Mouse (Mus musculus): ENCODE data around the gene Slc39a11. TPM values are rescaled to one million over a fixed set of nuclear protein-coding genes. Genes with fewer than 3 reads are reported as not detected.
A peak's percentile ranks its signal among the peaks of the same experiment; 100 is the strongest.

Gene Slc39a11
- polyA plus RNA-seq (2015; fragmentation: Nextera tagmentation; extraction: Ambion mirVana): 23.5 and 25.4 TPM in 2 replicates

GRCm38 (mm10) chr11:113649353-113650210 lies at the start of gene Slc39a11:
Gene Slc39a11, minus strand, starts transcription at chr11:113650079.
- Histone ChIP-seq H3K4me3 (ENCODE audit: low read length) (peak within 1 kb of the TSS; percentile 95), H3K4me1 (ENCODE audit: insufficient read depth, low read length) (peaks cover 41% of the 10 kb centered on the region), H3K4me2 (replicated peaks; ENCODE audit: low read depth, low read length) (peak within 1 kb of the TSS; percentile 80), H3K27ac (ENCODE audit: low read length) (peak within 1 kb of the TSS; percentile 84), H3K9ac (replicated peaks; ENCODE audit: low read length) (peak within 1 kb of the TSS; percentile 96), H3K36me3 (ENCODE audit: insufficient read depth, low read length) (peaks cover 28% of the 10 kb centered on the region), H3K27me3 (ENCODE audit: insufficient read depth, low read length) (no peaks in the 10 kb centered on the region), H3K9me3 (ENCODE audit: low read length) (no peaks in the 10 kb centered on the region)
- under 1% methylated on average over 79 of the region's 91 CpGs for WGBS
- peak; percentile 72 for ATAC-seq (ENCODE audit: low FRiP score, low TSS enrichment)

GRCm38 (mm10) chr11:113699643-113700042 lies 49.8 kb upstream of the Slc39a11 start:
- H3K27ac ChIP-seq (ENCODE audit: low read length): no peak overlapping the region
- H3K9ac ChIP-seq (replicated peaks; ENCODE audit: low read length): no peak overlapping the region
- WGBS: 81% methylated on average over 7 of the region's 7 CpGs
- H3K4me1 ChIP-seq (ENCODE audit: insufficient read depth, low read length): peaks cover 5% of the 10 kb centered on the region; the same call in 1 of the 2 replicates
- ATAC-seq (ENCODE audit: low FRiP score, low TSS enrichment): no peak
- no peak overlapping the region for H3K4me2 ChIP-seq (replicated peaks; ENCODE audit: low read depth, low read length)
- no peak overlapping the region for H3K4me3 ChIP-seq (ENCODE audit: low read length)
- peaks cover 15% of the 10 kb centered on the region for H3K36me3 ChIP-seq (ENCODE audit: insufficient read depth, low read length)
- H3K27me3 ChIP-seq (ENCODE audit: insufficient read depth, low read length): no peaks in the 10 kb centered on the region
- peaks cover 7% of the 10 kb centered on the region; the same call in 1 of the 2 replicates for H3K9me3 ChIP-seq (ENCODE audit: low read length)

DNA sequence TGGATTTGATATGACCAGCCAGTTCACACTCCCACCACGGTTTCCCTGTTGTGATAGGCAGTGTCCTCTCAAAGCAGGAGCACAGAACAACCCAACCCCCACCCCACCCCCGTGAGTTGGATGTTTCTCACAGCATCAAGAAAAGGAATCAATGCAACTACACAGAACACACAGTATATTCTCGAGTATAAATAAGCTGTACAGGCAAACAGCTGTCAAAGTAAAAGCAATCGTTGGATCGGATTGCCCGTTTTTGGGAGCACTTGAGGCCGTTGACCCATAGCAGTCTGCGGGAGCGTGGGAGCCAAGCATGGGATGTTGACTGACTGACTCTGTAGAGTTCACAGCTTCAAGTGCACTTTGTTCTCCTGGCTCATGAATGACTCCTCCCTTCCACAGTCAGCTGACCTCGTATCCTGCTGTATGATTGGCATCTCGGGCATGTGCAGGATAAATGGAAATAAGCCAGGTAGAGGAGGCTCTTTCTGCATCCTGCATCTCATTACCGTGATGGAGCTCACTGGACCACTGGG lies 48.2 kb upstream of the Slc39a11 start:
- peak; percentile 78; the same call in 1 of the 2 replicates for ATAC-seq (ENCODE audit: low FRiP score, low TSS enrichment)
- 46% methylated on average over 12 of the region's 12 CpGs for WGBS
- Histone ChIP-seq H3K9me3 (ENCODE audit: low read length) (peaks cover 7% of the 10 kb centered on the region; the same call in 1 of the 2 replicates), H3K4me1 (ENCODE audit: insufficient read depth, low read length) (peaks cover 5% of the 10 kb centered on the region; the same call in 1 of the 2 replicates), H3K9ac (replicated peaks; ENCODE audit: low read length) (no peak overlapping the region), H3K36me3 (ENCODE audit: insufficient read depth, low read length) (peaks cover 19% of the 10 kb centered on the region), H3K27me3 (ENCODE audit: insufficient read depth, low read length) (no peaks in the 10 kb centered on the region), H3K27ac (ENCODE audit: low read length) (no peak overlapping the region), H3K4me3 (ENCODE audit: low read length) (no peak overlapping the region), H3K4me2 (replicated peaks; ENCODE audit: low read depth, low read length) (no peak overlapping the region)

DNA sequence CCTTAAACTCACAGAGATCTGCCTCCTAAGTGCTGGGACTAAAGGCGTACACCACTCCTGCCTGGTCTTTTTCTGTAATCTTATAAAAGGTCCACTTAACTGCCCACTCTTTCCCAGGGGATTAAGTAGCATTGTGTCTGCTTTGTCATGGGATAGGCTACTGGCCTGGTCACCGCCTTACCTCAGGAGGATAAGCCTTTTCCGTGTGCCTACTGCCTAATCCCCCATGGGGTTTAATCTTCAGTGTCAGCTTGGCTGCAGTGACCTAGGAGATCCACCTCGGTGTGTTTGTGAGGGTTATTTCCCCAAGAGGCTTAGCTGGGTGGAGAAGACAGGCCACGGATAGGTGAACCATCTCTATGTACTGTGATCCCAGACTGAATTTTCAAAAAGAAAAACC lies 47.7 kb upstream of the Slc39a11 start:
- WGBS: 73% methylated on average over 5 of the region's 5 CpGs
- no peak overlapping the region for H3K4me2 ChIP-seq (replicated peaks; ENCODE audit: low read depth, low read length)
- H3K4me1 ChIP-seq (ENCODE audit: insufficient read depth, low read length): peaks cover 5% of the 10 kb centered on the region; the same call in 1 of the 2 replicates
- no peak overlapping the region for H3K27ac ChIP-seq (ENCODE audit: low read length)
- H3K27me3 ChIP-seq (ENCODE audit: insufficient read depth, low read length): no peaks in the 10 kb centered on the region
- H3K36me3 ChIP-seq (ENCODE audit: insufficient read depth, low read length): peaks cover 20% of the 10 kb centered on the region
- peaks cover 7% of the 10 kb centered on the region; the same call in 1 of the 2 replicates for H3K9me3 ChIP-seq (ENCODE audit: low read length)
- H3K4me3 ChIP-seq (ENCODE audit: low read length): no peak overlapping the region
- H3K9ac ChIP-seq (replicated peaks; ENCODE audit: low read length): no peak overlapping the region
- no peak for ATAC-seq (ENCODE audit: low FRiP score, low TSS enrichment)

DNA sequence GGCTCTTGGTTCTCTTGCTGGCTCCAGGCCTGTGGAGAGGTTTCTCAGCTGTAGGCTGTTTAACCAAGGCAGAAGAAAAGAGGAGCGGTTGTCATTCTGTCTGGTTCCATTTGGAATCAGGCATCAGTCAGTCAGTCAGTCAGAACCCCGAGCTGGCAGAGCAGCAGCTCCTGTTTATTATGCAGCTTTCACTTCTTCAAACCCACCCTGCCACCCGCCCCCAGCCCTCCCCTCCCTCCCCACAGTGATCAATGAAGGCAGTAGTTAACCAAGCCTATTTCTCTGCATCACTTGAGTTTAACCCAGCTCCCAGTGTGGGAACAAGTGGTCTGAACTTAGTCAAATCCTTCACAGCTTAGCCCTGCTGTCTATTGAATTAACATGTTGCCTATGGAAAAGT lies 42.0 kb upstream of the Slc39a11 start:
- no peaks in the 10 kb centered on the region for H3K27me3 ChIP-seq (ENCODE audit: insufficient read depth, low read length)
- WGBS: 71% methylated on average over 3 of the region's 3 CpGs
- H3K9me3 ChIP-seq (ENCODE audit: low read length): peaks cover 7% of the 10 kb centered on the region; the same call in 1 of the 2 replicates
- H3K27ac ChIP-seq (ENCODE audit: low read length): no peak overlapping the region
- peaks cover 4% of the 10 kb centered on the region; the same call in 1 of the 2 replicates for H3K4me1 ChIP-seq (ENCODE audit: insufficient read depth, low read length)
- ATAC-seq (ENCODE audit: low FRiP score, low TSS enrichment): no peak
- H3K4me2 ChIP-seq (replicated peaks; ENCODE audit: low read depth, low read length): no peak overlapping the region
- H3K4me3 ChIP-seq (ENCODE audit: low read length): no peak overlapping the region
- no peak overlapping the region for H3K9ac ChIP-seq (replicated peaks; ENCODE audit: low read length)
- H3K36me3 ChIP-seq (ENCODE audit: insufficient read depth, low read length): peaks cover 55% of the 10 kb centered on the region

DNA sequence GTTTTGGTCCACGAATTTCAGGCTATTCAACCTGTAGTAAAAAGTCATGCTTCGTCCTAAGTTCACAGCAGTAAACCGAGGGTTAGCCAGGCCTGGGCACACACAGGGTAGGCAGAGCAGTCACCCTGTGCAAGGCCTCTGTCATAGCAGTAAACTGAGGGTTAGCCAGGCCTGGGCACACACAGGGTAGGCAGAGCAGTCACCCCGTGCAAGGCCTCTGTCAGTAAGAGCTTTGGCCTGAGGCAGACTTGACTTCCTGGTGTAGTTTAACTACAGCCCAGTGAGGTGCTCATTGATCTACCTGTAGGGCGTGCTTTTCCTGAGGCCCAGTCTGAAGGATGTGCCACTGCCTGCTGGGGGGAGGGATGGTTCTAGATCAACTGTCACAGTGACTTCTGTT lies 41.4 kb upstream of the Slc39a11 start:
- WGBS: 89% methylated on average over 5 of the region's 5 CpGs
- H3K27ac ChIP-seq (ENCODE audit: low read length): no peak overlapping the region
- ATAC-seq (ENCODE audit: low FRiP score, low TSS enrichment): no peak

DNA sequence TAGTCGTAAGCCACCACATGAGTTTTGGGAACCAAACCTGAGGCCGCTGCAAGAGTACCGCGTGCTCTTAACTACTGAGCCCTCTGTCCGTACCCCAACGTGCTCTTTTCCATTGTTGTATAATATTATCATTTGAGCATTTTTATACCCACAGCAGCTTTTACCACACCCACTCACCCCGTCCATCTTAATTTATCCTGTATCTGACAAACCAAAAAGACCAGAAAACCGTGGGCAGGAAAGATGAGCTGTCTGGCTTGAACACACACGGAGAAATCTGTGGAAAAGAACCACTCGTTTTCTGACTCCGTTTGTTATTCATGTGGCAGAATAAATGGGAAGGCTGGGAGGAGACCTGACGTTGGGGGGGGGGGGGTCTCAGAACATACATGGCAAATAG lies 40.6 kb upstream of the Slc39a11 start:
- H3K27me3 ChIP-seq (ENCODE audit: insufficient read depth, low read length): no peaks in the 10 kb centered on the region
- no peak overlapping the region for H3K4me3 ChIP-seq (ENCODE audit: low read length)
- H3K36me3 ChIP-seq (ENCODE audit: insufficient read depth, low read length): peaks cover 49% of the 10 kb centered on the region
- WGBS: 84% methylated on average over 12 of the region's 12 CpGs
- peaks cover 4% of the 10 kb centered on the region; the same call in 1 of the 2 replicates for H3K9me3 ChIP-seq (ENCODE audit: low read length)
- no peak overlapping the region for H3K27ac ChIP-seq (ENCODE audit: low read length)
- ATAC-seq (ENCODE audit: low FRiP score, low TSS enrichment): no peak
- H3K4me1 ChIP-seq (ENCODE audit: insufficient read depth, low read length): peaks cover 9% of the 10 kb centered on the region
- H3K9ac ChIP-seq (replicated peaks; ENCODE audit: low read length): no peak overlapping the region
- no peak overlapping the region for H3K4me2 ChIP-seq (replicated peaks; ENCODE audit: low read depth, low read length)

More for the DNA sequence above, 41.4 kb upstream of the Slc39a11 start:
- H3K9me3 ChIP-seq (ENCODE audit: low read length): peaks cover 7% of the 10 kb centered on the region; the same call in 1 of the 2 replicates
- peaks cover 55% of the 10 kb centered on the region for H3K36me3 ChIP-seq (ENCODE audit: insufficient read depth, low read length)
- H3K4me2 ChIP-seq (replicated peaks; ENCODE audit: low read depth, low read length): no peak overlapping the region
- H3K9ac ChIP-seq (replicated peaks; ENCODE audit: low read length): no peak overlapping the region
- no peaks in the 10 kb centered on the region for H3K27me3 ChIP-seq (ENCODE audit: insufficient read depth, low read length)
- peaks cover 7% of the 10 kb centered on the region for H3K4me1 ChIP-seq (ENCODE audit: insufficient read depth, low read length)
- H3K4me3 ChIP-seq (ENCODE audit: low read length): no peak overlapping the region

DNA sequence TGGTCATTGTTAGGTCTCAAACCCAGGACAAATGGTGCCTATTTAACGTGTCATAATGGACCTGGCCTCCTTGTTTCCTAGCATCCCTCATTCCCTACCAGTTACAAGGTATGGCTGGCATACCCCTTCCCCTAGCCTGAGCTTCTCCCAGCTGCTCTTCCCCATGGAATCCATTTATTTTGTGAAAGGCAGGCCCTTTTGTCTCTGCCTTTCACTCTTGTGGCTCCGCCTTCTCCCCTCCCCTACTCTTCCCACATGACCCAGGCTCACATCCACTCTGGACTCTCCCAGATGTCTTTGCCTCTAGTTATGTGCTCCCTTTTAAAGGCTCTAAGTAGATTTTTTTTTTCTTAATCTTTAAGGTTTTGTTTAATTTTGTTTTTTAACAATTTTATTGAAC lies 37.2 kb upstream of the Slc39a11 start:
- H3K9ac ChIP-seq (replicated peaks; ENCODE audit: low read length): no peak overlapping the region
- H3K4me3 ChIP-seq (ENCODE audit: low read length): no peak overlapping the region
- WGBS: 54% methylated on average over 2 of the region's 2 CpGs
- H3K4me1 ChIP-seq (ENCODE audit: insufficient read depth, low read length): peaks cover 25% of the 10 kb centered on the region
- H3K27ac ChIP-seq (ENCODE audit: low read length): no peak overlapping the region
- no peak for ATAC-seq (ENCODE audit: low FRiP score, low TSS enrichment)
- no peaks in the 10 kb centered on the region for H3K9me3 ChIP-seq (ENCODE audit: low read length)
- peaks cover 30% of the 10 kb centered on the region for H3K36me3 ChIP-seq (ENCODE audit: insufficient read depth, low read length)
- no peaks in the 10 kb centered on the region for H3K27me3 ChIP-seq (ENCODE audit: insufficient read depth, low read length)
- H3K4me2 ChIP-seq (replicated peaks; ENCODE audit: low read depth, low read length): no peak overlapping the region

DNA sequence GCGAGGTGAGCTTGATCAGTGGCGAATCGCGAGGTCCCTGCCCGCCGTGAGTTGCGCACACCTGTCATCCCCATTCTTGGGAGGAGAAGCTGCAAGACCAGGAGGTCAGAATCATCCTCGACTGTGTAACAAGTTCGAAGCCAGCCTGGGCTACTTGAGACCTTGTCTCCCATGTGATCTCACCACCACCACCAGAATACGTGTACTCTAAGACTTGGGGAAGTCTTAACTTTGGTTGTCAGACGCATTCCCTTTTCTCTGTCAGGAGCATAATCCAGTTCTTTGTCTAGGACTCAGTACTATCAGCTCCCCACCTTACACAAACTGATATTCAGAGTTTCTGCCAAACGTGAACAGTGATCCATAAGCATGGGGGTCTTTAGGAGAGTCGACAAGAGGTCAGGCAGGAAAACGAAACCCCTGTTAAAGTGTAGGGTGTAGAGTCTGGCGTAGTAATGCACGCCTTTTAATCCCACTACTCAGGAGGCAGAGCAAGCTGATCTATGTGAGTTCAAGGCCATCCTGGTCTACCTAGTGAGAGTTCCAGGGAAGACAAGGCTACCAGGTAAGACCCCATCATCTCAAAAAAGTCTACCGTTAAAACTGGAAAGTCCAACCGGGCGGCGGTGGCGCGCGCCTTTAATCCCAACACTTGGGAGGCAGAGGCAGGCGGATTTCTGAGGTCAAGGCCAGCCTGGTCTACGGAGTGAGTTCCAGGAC lies 35.0 kb upstream of the Slc39a11 start:
- 41% methylated on average over 25 of the region's 25 CpGs for WGBS
- H3K36me3 ChIP-seq (ENCODE audit: insufficient read depth, low read length): peaks cover 23% of the 10 kb centered on the region

More for the DNA sequence above, 35.0 kb upstream of the Slc39a11 start:
- Histone ChIP-seq H3K27ac (ENCODE audit: low read length) (peak overlapping the region; percentile 97), H3K4me2 (replicated peaks; ENCODE audit: low read depth, low read length) (peak overlapping the region; percentile 84), H3K9ac (replicated peaks; ENCODE audit: low read length) (peak overlapping the region; percentile 94), H3K4me3 (ENCODE audit: low read length) (peak overlapping the region; percentile 98), H3K27me3 (ENCODE audit: insufficient read depth, low read length) (no peaks in the 10 kb centered on the region), H3K9me3 (ENCODE audit: low read length) (no peaks in the 10 kb centered on the region), H3K4me1 (ENCODE audit: insufficient read depth, low read length) (peaks cover 34% of the 10 kb centered on the region)
- no peak for ATAC-seq (ENCODE audit: low FRiP score, low TSS enrichment)

All from kidney, embryonic 16.5 days (tissue).